Mouse (Mus musculus) olfactory bulb, adult 2 months (tissue): ENCODE measurements around the gene Adam17.

Source experiments
- CTCF ChIP-seq: fragments of 200-500 bp; IDR thresholded peaks from 2 replicates; pipeline ENCODE4 v1.5.1; 2012; ENCODE audit warnings: low read depth, mild to moderate bottlenecking, low read length, moderate library complexity; ENCODE audit not compliant: insufficient read depth
- POLR2A ChIP-seq: fragments of 200-500 bp; IDR thresholded peaks from 2 replicates; pipeline ENCODE4 v1.6.1; 2012; ENCODE audit warnings: mild to moderate bottlenecking, low read depth, low read length, moderate library complexity; ENCODE audit not compliant: insufficient read depth

- TF ChIP-seq CTCF (no peak), POLR2A (no peak)
Observed at GRCm38 (mm10) chr12:21286712-21287650, 86.5 kb downstream of the Adam17 start.
